Mouse (Mus musculus) layer of hippocampus, adult 2 months (tissue): Measurements from ENCODE around the gene Fbxo34. TPM values are rescaled to one million over a fixed set of nuclear protein-coding genes. Genes with fewer than 3 reads are reported as not detected.
A peak's percentile ranks its signal among the peaks of the same experiment; 100 is the strongest.

Experiments
- DNase-seq, 2 experiments: peaks; one replicate each; pipeline ENCODE4 v3.0.0; 2022; ENCODE audit warnings: low spot score in 2 of 2
- H3K27ac ChIP-seq: fragments of 200-600 bp; 2 replicates; pipeline ENCODE4 v1.8.1; 2022
- H3K4me3 ChIP-seq: fragments of 200-600 bp; 2 replicates; pipeline ENCODE4 v1.8.1; 2022; ENCODE audit warnings: mild to moderate bottlenecking
- CTCF ChIP-seq: fragments of 200-600 bp; conservative IDR thresholded peaks from 2 replicates; pipeline ENCODE4 v1.8.1; 2022; ENCODE audit warnings: antibody characterized with exemption, mild to moderate bottlenecking, moderate library complexity
- total RNA-seq, 2 experiments: library from RNA; stranded (reverse); gene quantifications; 2 replicates each; pipeline ENCODE4 v1.2.3; 2021

Fbxo34 gene
- total RNA-seq, 2 experiments from 2014 or later = 90.9 to 94.0 TPM

GRCm38 (mm10) chr14:47477711-47478110 is 27.5 kb downstream of the Fbxo34 start:
- TF ChIP-seq CTCF = no peak
- H3K27ac ChIP-seq = no peak overlapping the region
- no peak overlapping the region for H3K4me3 ChIP-seq
- no peak for DNase-seq

- H3K4me3 ChIP-seq = no peak overlapping the region
- peak overlapping the region; percentile 25; the same call in 1 of the 2 replicates for H3K27ac ChIP-seq
- TF ChIP-seq CTCF = no peak
- no peak for DNase-seq
Observed at GRCm38 (mm10) chr14:47482200-47482599, 32.0 kb downstream of the Fbxo34 start.

- no peak for DNase-seq
- no peak for TF ChIP-seq CTCF
- Histone ChIP-seq H3K4me3 (no peak overlapping the region), H3K27ac (no peak overlapping the region)
Observed at GRCm38 (mm10) chr14:47483099-47483498, 32.9 kb downstream of the Fbxo34 start.

- Histone ChIP-seq H3K27ac (peak overlapping the region; percentile 52; the same call in 1 of the 2 replicates), H3K4me3 (no peak overlapping the region)
- no peak for TF ChIP-seq CTCF
- DNase-seq = no peak
Observed at GRCm38 (mm10) chr14:47488732-47489131, 38.5 kb downstream of the Fbxo34 start.

GRCm38 (mm10) chr14:47489310-47490097 is 39.3 kb downstream of the Fbxo34 start:
- TF ChIP-seq CTCF = no peak
- peak overlapping the region; percentile 52; the same call in 1 of the 2 replicates for H3K27ac ChIP-seq
- no peak for DNase-seq
- H3K4me3 ChIP-seq = peak overlapping the region; percentile 15; the same call in 1 of the 2 replicates

- no peak for DNase-seq
- TF ChIP-seq CTCF = no peak
- Histone ChIP-seq H3K27ac (no peak overlapping the region), H3K4me3 (no peak overlapping the region)
Observed at GRCm38 (mm10) chr14:47490732-47491131, 40.5 kb downstream of the Fbxo34 start.

GRCm38 (mm10) chr14:47493592-47494361 is 43.6 kb downstream of the Fbxo34 start:
- no peak overlapping the region for H3K27ac ChIP-seq
- TF ChIP-seq CTCF = no peak
- DNase-seq = no peak
- no peak overlapping the region for H3K4me3 ChIP-seq

GRCm38 (mm10) chr14:47495951-47496350 is 45.7 kb downstream of the Fbxo34 start:
- no peak for DNase-seq
- H3K4me3 ChIP-seq = no peak overlapping the region

GRCm38 (mm10) chr14:47497166-47497565 is 46.9 kb downstream of the Fbxo34 start:
- Histone ChIP-seq H3K4me3 (no peak overlapping the region), H3K27ac (no peak overlapping the region)
- DNase-seq = no peak
- TF ChIP-seq CTCF = no peak

More at GRCm38 (mm10) chr14:47495951-47496350, 45.7 kb downstream of the Fbxo34 start:
- no peak for TF ChIP-seq CTCF
- H3K27ac ChIP-seq = no peak overlapping the region

- TF ChIP-seq CTCF = no peak
- Histone ChIP-seq H3K4me3 (no peak overlapping the region), H3K27ac (0 out of 2 replicates have a peak overlapping the region, but pooled peaks have one; percentile 11)
- no peak for DNase-seq
Observed at GRCm38 (mm10) chr14:47498632-47499031, 48.4 kb downstream of the Fbxo34 start.

- no peak for DNase-seq
- Histone ChIP-seq H3K4me3 (no peak overlapping the region), H3K27ac (peak overlapping the region; percentile 86)
- no peak for TF ChIP-seq CTCF
Observed at GRCm38 (mm10) chr14:47504036-47504435, 53.8 kb downstream of the Fbxo34 start.

- H3K4me3 ChIP-seq = no peak overlapping the region
- peak overlapping the region; percentile 92 for H3K27ac ChIP-seq
- DNase-seq = peak in 1 of 2 experiments; percentile 57
- no peak for TF ChIP-seq CTCF
Observed at GRCm38 (mm10) chr14:47506676-47507075, 56.5 kb downstream of the Fbxo34 start.

- H3K27ac ChIP-seq = peak overlapping the region; percentile 92
- no peak for TF ChIP-seq CTCF
- H3K4me3 ChIP-seq = no peak overlapping the region
- DNase-seq = peak in 1 of 2 experiments; percentile 60
Observed at GRCm38 (mm10) chr14:47508035-47508434, 57.8 kb downstream of the Fbxo34 start.
